Mouse (Mus musculus): ENCODE measurements around the gene Sec14l2.
A peak's percentile ranks its signal among the peaks of the same experiment; 100 is the strongest.

The Sec14l2 gene

DNA sequence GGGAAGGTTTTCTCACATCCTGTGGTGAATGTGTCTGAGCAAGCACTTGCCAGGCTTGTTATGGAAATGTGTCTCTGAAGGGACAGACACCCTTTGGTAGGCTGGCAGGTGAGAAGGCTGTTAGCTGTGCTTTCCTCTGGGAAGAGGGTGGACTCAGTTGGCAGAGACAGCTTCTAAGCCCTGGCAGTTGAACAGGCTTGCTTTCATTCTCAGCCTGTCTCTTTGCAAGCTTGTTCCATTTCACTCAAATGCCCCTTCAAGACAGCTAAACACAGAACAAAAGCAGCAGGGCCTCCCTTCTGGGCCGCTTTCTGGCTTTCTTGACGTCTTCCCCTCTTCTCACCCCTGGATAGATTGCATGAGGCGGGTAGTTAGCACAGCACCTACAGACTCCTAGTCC, 23.8 kb downstream of the Sec14l2 start:
- no peak for DNase-seq (ENCODE audit: low read depth, low spot score)

DNA sequence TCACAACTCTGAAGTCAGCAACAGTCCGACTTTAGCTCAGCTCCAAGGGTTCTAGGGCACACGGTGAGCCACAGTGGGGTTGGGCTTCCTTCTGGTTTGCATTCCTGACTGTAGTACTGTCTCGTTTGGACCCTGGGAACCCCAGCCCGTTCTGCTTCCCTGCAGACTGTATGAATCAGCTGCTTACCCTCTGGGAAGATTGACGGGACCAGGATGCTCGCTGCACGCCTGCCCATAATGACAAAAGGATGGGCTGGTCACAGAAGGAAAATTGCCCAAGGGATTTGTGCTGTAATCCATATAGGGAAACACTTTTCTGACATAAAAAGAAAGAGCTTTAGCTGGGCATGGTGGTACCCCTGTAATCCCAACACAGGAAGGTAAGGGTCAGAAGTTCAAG, 24.4 kb downstream of the Sec14l2 start:
- DNase-seq (ENCODE audit: low read depth, low spot score) = no peak

- DNase-seq (ENCODE audit: low read depth, low spot score) = no peak
These were observed 25.1 kb downstream of the Sec14l2 start for GRCm38 (mm10) chr11:4098120-4098519.

DNA sequence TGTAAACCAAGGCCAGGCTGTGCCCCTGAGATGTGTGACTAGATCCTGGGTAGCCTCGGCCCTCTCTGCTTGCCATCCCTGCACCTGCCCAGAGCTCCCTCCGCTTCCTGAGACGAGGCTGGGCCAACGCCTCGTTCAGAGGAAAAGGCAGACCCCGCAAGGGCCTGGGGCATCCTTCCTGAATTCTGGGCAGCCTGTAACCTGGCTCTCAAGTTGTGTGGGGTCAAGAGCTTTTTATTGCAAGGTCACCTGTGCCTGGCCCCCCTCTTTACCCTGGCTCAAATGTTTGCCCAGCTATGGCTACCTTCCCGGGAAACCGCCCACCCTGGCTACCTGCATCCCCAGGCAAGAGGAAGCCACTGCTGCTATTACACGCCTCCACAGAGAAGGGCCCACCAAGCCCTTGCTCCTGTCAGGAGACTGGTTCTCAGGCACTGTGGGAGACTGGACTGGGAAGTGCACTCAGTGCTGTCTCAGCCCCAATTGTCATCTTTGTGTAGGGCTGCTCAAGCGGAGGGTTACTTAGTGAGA, 26.1 kb downstream of the Sec14l2 start:
- no peak for DNase-seq (ENCODE audit: low read depth, low spot score)

GRCm38 (mm10) chr11:4096054-4096984, 26.9 kb downstream of the Sec14l2 start:
- DNase-seq (ENCODE audit: low read depth, low spot score) = peak; percentile 96

DNA sequence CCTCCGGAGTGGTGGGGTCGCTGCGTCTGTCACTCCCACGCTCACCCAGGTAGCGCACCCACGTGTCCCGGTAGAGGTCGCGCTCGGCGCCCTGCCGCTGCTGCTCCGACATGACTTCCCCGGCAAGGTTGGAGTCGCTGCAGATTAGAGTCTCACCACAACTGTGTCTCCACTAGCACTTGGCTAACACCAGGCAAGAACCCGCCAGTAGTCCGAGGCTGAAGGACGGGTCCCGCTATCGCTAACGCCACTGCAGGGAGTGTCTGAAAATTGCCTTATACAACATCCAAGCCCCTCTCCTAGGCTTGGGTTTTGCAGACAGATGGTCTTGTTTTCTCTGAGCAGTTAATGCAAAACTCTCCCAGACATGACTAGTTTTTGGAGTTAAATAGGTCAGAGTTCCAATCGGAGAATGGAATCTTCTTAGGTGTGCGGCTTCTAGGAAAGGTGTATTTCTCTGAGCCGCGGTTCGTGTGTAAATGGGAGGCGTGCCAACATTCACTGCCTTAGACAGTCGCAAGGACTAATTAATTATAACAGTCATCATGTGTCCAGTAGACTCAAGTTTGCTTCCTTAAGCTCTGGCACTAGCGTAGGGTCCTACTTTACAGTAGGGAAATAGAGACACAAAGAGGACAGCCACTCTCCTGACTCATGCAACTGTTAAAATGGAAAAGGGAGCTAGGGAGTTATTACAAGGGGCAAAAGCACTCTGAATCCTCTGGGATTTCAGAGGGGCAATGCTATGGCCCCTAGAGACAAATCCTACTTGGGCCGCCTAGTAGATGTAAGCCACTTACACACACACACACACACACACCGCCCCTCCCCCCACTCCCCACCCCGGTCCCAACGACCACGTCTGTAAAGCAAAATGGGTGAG, 27.8 kb downstream of the Sec14l2 start, which contains the start of gene Mtfp1:
TSS of gene Mtfp1 (minus strand) at position 275 of the 883 bp plus-strand sequence.
- peak; percentile 51 for DNase-seq (ENCODE audit: low read depth, low spot score)

- DNase-seq (ENCODE audit: low read depth, low spot score) = peak; percentile 76
These were observed 28.6 kb downstream of the Sec14l2 start for GRCm38 (mm10) chr11:4094378-4095170.

GRCm38 (mm10) chr11:4093459-4094377, 29.5 kb downstream of the Sec14l2 start:
- peak; percentile 68 for DNase-seq (ENCODE audit: low read depth, low spot score)

DNA sequence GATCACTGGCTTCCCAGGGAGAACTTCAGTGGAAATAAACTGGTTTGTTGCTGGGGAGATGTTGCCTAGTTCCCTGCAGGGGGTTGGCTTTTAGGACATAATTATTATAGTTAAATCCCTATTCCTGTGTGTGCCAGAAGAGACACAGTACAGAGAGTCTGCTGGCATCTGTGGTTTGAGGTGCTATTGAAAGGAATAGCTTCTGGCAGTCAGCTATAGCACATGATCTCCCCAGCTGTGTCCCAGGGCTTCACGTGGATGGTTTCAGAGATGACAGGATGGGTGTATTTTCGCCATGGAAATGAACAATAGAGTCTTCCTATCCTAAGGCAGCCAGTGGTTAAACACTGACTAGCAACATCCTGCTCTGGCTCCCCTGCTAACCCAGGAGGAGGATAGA, 35.9 kb downstream of the Sec14l2 start:
- no peak for DNase-seq (ENCODE audit: low read depth, low spot score)

DNA sequence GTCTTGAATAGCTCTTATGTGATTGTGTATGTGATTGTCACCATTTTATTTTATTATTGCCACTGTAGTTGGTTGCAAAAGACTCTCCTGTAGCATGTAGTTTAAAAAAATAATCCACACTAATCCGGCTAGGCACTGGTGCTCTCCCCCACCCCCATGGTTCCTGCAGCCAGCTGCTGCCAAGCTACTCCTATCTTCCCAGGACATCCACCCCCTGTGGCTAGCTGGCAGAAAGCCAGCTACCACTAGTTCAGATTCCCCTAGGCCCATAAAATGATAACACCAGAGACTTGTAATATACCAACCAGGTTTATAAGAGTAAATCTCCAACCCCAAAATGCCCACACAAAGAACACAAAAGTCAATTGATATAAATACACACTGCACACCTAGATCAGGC, 37.0 kb downstream of the Sec14l2 start:
- DNase-seq (ENCODE audit: low read depth, low spot score) = peak; percentile 58

GRCm38 (mm10) chr11:4083316-4084078, 39.7 kb downstream of the Sec14l2 start:
- DNase-seq (ENCODE audit: low read depth, low spot score) = peak; percentile 77

- DNase-seq (ENCODE audit: low read depth, low spot score) = peak; percentile 59
These were observed 43.0 kb downstream of the Sec14l2 start for GRCm38 (mm10) chr11:4080219-4080618.

DNA sequence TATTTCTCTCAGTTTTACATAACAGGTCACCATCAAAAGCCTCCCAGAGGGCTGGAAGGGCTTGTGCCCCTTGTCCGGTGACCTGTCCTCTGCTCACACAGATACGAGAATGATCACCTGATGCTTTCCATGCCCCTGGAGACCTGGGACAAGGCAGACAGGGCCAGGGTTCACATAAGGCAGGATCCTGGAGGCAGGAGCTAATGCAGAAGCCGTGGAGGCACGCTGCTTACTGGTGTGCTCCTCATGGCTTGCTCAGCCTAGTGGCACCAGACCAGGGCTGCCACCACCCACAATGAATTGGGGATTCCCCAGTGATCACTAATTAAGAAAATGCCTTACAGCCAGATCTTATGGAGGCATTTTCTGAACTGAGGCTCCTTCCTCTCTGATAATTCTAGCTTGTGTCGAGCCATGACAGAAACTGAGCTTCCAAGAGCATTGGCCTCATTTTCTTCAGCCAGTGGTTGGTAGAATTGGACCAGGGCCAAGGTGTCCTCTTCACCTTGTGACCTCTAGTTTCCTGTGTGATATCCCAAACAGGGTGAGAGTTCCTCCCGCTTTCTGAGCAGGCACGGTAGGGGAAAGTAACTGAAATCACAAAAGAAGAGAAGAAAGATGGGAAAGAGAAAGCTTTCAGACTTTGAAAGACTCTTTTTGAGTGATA, 44.8 kb downstream of the Sec14l2 start:
- no peak for DNase-seq (ENCODE audit: low read depth, low spot score)

GRCm38 (mm10) chr11:4076633-4077032, 46.6 kb downstream of the Sec14l2 start:
- DNase-seq (ENCODE audit: low read depth, low spot score) = no peak

- no peak for DNase-seq (ENCODE audit: low read depth, low spot score)
These were observed 53.6 kb downstream of the Sec14l2 start for GRCm38 (mm10) chr11:4069664-4070063.

GRCm38 (mm10) chr11:4064627-4065122, 58.5 kb downstream of the Sec14l2 start, which contains the start of gene Sec14l3:
TSS of gene Sec14l3 (plus strand) at chr11:4064841.
- no peak for DNase-seq (ENCODE audit: low read depth, low spot score)

- no peak for DNase-seq (ENCODE audit: low read depth, low spot score)
These were observed 60.2 kb downstream of the Sec14l2 start for GRCm38 (mm10) chr11:4062981-4063380.

DNA sequence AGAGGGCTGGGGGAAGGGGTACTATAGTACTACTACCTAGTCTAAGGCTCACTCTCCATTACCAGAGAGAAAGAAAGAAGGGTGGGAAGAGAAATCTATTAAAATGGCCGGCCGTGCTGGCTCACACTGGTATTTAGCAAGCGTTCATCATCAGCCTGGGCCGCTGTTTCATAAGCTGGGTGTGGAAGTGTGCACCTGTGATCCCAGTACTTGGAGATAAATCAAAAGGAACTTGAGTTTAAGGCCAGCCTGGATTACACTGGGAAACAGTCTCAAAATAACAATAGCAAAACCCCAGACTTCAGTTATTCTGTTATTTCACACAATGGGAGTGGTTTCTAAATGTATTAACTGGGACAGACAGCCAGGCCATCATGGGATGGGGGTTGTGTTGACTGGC, 60.7 kb downstream of the Sec14l2 start:
- no peak for DNase-seq (ENCODE audit: low read depth, low spot score)
